Mouse (Mus musculus) kidney, adult 18-20 months (tissue): Measurements from ENCODE around the gene Cpeb4.
"Not testable (repeated sequence)": the region's sequence is repeated elsewhere in the genome, so short reads cannot be mapped to it uniquely, and the experiment has no call there.

ENCODE experiments used
- DNase-seq: peaks from one replicate; pipeline ENCODE4 v3.0.0; 2021

The Cpeb4 gene

DNA sequence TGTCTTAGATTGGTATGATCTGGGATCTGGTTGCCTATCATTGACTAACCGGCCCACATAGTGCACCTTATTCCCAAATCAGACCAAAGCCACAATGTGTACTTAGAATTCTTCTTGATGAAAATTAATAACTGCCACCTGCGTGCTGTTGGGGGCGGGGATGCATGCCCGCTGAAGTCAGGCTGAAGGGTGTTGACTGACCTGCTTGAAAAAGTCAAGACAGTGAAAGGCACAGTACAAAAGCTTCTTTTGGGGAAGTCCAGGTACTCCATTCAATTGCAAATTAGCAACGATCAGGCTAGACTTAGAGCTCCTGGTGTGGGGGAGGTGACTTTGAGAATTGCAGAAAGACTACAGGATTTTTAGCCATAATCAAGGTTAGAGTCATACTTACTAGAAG, 108.1 kb downstream of the Cpeb4 start:
- DNase-seq: not testable (repeated sequence)

DNA sequence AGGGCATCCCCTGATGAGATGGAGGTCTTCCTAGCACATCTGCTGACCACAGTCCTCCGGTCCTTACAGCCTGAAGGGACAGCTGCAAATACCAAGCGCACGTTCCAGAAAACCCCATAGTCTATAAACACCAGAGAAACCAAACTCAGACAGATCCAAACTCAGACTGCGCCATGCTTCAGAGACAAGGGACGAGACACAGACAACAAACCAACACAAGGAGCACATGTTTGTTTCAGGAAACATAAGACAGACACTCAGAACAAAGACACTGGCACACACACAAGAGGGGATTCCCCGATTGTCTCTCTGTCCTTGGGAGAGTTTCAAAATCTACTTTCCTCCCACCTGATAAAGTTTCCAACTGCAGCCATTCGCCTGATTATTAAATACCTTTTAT, 109.8 kb downstream of the Cpeb4 start:
- no peak for DNase-seq

DNA sequence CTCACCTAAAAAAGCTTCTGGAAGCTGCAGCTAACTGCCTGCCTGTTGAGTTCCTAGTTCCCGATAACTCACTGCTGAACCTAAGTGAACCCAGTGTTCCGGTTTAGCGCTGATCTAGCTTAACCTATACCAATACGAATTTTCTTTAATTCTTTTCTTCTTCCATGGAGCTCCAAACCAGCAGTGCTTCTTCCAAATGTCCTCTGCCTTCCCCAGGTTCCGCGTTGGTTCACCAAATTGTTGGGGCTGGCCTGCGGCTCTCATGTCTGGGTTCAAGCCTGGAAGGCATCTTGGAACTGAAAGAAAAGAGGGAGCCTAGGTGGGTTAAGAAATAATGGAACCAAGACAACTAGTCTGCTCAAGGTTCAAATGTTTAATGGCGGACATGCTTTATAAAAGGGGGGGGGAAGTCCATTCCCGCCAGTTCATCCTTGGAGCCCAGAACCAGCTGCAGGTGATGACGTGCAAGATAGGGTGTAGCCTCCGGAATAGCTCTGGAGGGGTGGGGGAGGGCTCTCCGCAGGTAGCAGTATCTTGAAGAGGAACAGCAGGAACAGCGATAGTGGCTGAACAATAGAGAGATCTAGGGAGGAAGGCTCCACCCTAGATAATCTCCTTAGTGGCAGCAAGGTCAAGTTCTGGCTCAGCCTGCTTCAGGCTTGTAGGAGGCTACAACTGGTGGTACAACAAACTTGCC, 110.4 kb downstream of the Cpeb4 start:
- DNase-seq: not testable (repeated sequence)

DNA sequence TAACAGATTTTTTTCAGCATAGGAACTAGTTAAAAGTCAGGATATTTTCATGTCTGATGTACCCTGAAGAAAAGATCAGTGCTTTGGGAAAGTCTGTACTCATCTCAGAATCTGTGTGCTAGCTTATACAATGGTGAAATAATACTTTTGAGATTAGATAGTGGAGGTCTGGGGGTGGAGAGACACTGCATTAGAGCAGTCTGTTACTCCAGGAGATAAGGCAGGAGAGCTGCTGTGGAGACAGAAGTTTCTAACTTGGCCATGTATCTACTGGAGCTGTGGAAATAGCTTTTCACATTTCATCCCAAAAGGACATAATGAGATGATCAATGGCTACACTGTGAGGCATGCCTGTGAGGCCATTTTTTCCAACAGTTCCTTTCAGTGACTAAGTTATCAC, 111.2 kb downstream of the Cpeb4 start:
- no peak for DNase-seq

DNA sequence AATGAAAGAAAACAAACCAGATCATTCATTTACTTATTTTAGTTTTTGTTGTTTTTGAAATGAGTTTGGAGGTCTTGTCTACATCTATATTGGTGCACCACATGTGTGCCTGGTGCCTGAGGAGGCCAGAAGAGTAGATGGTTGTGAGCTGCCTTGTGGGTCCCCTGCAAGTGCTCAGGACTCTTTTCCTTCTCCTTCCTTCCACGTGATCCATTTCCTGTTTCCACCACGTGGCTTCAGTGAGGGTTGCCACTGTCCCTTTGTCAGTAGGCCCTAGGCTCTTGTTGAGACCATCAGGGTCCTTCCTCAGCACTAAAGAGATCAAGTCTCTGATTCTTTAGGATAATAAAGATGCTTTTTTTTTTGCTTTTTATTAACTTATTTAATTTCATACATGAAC, 112.8 kb downstream of the Cpeb4 start:
- no peak for DNase-seq
